Mouse (Mus musculus): ENCODE results near the gene Edn2.

DNA sequence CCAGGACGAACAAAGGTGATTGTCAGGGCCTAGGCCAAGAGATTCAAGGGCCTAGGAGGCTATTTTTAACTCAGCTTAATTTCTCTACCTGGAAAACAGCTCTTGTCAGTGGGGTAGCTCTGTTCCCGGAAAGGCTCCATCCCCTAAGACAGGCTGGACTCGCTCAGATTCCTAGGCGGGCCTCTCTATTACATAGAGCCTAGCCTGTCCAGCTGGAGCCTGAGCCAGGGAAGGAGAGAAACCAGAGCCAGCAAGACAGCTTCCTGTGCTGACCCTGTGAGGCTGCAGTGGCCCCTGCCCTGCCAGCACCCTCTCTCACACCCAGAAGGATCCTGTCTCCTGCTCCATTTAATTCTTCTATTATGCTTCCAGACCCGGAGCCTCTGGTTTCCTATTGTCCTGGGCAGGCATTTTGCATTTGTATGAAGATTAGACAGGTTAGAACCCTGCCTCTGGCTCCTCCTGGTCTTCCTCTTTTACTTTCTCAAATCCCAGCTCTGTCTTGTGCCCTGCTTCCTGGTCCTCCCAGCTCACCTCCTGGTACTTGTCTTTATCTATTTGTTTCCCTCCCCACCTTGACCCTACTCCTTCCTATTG is 2.2 kb upstream of the Edn2 start:
- TF ChIP-seq CTCF (IDR thresholded peaks at IDR 0.05; ENCODE audit: low read depth) (no peak), EP300 (IDR thresholded peaks at IDR 0.05; ENCODE audit: low read depth) (no peak)

All from liver, embryonic 14.5 days (tissue).